Mouse (Mus musculus) megakaryocyte-erythroid progenitor cell, adult 5-6 weeks (primary cell): ENCODE measurements around the gene Fgfr2. TPM values are rescaled to one million over a fixed set of nuclear protein-coding genes. Genes with fewer than 3 reads are reported as not detected.

Experiments
- ATAC-seq: replicated peaks from 2 replicates; pipeline ENCODE4 v1.8.0; 2016; ENCODE audit warnings: mild to moderate bottlenecking, inconsistent platforms; ENCODE audit not compliant: severe bottlenecking, poor library complexity, low FRiP score, low TSS enrichment
- total RNA-seq, 2 experiments: library from RNA; stranded (forward) in 1 of 2; stranded (reverse) in 1 of 2; fragments of 200-1000, 215-1000 nt in 1 of 2; fragments of >200 nt in 1 of 2; fragmentation: Nextera tagmentation in 1 of 2; gene quantifications; 2 replicates each; pipeline ENCODE4 v1.2.3; 2014 to 2017

Gene Fgfr2
- total RNA-seq, 2 experiments from 2014 or later, result not detected

DNA sequence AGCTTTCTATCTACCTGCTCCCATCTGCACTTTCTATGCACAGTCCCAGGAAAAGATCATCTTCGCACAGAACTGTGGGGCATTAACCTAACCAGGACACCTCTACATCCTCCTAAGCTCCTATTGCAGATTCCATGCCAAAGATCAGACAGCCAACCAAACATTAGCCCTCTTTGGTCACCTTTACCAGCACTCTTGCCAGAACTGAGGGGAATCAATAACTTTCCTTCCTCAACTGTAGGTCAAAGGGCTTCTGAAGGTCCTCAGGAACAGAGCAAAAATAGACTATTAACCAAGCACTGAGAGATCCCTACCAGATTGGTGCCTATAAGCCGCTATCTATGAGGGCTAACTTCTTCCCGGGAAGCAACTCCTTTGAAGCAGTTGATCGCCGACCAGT lies 2911.7 kb downstream of the Fgfr2 start:
- ATAC-seq, result no peak

DNA sequence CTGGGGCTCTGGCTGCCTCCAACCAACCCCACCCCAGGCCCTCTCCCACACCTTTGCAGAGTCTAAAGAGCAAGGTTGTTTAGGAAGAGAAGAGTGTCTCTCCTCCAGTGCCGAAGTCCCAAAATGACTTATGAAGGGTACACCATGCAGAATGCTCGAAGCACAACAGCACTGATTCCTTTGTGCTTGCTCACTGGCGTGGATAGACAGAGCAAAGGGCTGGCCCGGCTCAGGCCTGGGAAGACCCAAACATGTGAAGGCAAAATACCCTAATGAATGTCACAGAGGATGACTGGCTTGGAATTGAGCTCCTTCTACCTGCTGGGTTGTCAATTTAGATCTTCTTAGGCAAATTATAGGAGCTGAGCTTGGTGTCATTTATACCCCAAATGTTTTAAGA lies 2914.5 kb downstream of the Fgfr2 start:
- ATAC-seq, result no peak

DNA sequence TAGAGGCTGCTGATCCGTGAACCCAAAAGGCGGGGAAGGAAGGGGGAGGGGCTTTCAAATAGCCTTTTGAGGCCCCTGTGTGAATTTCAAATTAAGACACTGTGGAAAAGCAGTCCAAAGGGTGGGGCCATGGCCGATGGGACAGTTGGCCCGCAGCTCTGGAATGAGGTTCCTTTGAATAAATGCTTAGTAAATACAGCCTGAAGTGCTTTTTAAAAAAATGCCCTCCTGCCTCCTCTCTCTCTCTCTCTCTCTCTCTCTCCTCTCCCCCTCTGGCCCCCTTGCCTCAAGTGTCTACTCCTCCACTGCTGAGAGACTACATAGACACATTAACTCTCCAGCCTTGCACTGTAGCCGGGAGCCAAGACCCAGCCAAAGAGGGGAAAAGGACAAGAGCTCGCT lies 2917.0 kb downstream of the Fgfr2 start:
- ATAC-seq, result no peak

DNA sequence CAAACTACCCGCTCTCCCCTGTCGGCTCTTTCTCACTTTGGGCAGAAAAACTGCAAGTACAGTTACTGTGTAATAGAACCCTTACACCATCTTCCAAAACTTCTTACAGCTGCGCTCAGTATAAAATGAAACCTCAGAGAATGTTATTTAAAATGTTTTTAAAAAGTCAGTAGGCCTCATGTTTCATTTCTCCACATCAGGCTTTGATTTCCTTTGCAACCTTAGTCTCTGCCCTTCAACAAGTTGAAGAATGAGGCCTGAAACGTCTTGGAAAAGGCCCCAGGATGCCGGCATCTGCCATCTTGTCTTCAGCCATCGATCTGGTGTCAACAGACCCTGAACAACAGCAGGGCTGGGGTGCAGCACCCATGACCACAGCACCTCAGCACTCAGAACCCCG lies 2918.0 kb downstream of the Fgfr2 start:
- ATAC-seq, result no peak

DNA sequence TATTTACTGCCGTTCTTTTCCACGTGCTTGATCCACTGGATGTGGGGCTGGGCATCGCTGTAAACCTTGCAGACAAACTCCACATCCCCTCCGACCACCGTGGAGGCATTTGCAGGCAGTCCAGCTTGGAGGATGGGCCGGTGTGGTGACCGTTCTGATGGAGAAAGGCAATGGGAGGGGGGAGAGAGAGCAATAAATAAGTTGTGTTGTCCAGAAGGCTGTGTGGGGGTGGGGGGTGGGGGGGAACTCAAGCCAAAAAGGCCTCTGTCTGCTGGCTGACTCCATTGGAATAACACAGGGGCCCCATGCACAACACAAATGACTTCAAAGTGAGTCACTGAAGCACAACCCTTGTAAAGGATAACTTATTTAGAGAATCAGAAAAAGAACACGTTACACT lies 2922.1 kb downstream of the Fgfr2 start:
- no peak for ATAC-seq

DNA sequence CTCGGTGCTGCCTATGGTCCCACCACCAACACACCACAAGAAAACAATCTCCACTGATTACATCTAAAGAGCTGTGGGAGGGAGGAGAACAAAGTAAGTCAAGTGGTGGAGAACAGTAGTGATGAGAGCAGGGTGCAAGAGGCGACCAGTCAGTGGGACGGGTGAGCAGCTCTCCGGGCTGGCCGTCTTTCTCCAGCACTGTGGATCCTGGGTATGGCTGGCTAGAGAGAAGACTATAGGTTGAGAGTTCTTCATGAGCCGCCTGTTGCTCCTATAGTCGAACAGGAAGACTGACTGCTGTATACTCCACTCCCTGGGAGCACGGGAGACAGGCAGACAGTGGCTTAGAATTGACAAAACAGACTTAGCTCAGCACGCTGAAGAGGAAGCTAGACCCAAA lies 2923.2 kb downstream of the Fgfr2 start:
- no peak for ATAC-seq

DNA sequence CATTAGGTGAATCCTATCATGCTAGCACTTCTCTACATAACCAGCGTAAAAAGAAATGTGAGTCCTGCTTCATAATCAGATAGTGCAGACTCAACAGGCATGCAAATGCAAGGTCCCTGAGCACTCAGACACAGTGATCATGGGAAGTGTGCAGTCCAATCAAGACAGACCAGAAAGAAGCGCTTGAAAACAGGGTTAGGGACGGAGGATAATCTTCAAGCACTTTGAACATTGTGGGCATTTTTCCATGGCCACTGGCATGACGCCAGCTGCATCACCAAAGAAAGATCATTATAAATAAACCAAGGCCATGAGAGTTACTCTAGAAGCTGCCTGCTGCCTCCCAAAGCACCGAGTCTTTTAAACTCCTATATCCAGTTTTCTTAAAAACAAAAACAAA lies 2923.8 kb downstream of the Fgfr2 start:
- no peak for ATAC-seq

DNA sequence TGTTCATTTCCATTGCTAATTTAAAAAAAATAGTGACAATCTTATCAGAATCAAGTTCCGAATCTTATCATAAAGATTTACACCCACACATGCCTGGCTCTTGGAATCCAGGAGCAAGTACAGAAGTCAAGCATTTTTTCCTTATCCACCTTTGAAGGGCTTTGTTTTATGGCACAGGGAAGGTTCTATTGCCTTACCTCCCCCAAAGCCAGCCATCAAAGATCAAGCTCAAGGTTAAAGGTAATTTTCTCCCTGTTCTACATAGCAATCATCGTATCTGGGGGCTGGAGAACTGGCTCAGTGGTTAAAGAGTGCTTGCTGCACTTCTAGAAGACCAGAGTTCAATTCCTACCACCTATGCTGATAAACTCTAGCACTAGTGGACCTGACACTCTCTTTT lies 2928.1 kb downstream of the Fgfr2 start:
- ATAC-seq, result no peak

DNA sequence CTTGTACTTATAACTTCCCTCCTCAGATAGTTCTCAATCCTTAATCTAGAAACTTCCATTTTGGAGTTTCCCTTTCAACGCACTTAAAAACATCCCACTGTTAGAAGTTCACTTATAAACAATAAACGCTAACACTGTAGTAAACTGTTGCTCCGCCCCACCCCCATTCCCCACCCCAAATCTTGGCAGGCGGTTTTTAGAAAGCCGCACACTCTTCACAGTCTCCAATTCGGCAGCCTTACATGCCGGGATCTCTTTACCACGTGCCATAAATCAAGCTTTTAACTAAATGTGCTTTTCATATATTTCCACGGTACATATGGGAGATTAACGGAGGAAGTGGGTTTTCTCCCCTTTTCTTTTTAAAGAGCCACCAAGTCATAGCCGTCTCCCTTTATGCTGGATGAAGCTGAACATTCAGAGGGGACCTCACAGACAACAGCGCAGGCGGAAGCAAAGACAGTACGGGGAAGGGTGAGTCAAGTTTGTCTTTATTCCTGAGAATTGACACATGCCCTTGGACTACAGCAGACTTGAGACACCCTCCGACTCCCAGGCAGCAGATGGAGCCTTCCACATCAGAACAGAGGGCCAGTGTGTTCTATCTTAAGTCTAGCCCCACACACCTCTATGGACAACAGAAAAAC lies 2932.7 kb downstream of the Fgfr2 start:
- no peak for ATAC-seq

DNA sequence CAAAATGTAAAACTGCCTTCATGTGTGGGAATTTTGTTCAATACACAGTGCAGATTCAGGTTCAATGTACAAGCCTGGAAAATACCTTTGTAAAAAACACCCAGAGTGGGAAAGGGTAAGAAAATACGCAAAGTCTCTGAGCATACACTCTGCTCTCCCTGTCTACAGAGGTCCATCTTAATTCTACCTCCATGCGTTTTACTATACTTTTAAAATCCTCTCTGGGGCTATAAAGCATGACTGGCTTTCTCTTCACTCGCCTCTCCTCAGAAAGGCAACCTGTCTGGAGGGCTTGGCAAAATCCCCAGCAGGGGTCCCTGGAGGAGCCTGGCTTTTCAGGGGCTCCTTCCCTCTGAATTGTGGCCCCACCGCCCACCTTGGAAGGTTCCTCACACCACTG lies 2933.2 kb downstream of the Fgfr2 start:
- ATAC-seq, result no peak

DNA sequence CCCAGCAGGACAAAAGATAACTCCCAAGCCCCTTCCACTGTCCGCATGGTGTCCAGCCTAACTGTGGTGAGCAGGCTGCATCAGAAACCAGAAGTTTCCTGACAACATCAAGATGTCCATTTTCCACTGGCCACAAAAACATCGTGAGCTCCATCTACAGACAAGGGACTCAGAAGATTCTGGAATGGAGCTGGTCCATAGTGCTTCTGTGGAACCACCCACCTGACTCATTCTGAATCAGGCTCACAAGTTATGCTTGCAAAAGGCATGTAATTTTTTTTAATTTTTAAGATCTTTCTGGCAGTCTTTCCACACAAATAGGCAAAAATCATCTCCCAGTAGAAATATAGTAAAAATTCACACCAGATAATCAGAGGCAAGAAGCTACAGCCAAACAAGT lies 2935.0 kb downstream of the Fgfr2 start:
- no peak for ATAC-seq

DNA sequence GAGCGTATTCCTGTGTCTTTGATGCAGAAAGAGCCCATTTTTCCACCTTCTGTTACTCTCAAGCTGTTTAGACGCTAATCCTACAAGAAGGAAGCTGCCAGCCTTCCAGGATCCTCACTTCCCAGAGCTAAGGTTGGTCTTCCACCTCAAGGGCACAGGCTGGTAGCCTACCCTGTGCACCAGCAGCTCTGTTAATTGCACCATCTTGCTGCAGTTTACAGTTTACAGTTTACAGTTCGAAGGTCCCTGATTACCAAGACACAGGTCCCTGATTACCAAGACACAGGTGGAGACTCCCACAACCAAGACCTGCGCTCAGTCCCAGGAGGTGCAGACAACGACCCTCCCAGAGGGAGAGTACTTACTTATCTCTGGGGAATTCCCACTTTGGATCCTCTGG lies 2938.3 kb downstream of the Fgfr2 start:
- ATAC-seq, result no peak

DNA sequence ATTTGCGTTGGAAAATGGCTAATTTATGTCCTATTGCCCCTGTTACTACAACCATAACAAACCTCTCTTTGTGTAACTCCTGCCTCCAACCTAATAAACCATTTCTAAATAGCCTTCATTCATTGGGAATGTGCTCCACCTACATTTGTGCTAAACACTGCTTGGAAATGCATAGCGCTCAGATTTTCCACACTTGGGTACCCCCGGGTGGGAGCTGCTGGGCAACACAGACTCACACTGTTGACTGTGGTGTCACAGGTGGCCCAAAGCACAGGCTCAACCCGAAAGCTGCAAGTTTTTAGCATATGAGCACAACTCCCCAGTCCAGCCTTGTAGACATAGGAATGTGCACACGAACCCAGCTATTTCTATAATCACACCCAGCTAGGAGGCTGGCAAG lies 2939.2 kb downstream of the Fgfr2 start:
- ATAC-seq, result no peak

DNA sequence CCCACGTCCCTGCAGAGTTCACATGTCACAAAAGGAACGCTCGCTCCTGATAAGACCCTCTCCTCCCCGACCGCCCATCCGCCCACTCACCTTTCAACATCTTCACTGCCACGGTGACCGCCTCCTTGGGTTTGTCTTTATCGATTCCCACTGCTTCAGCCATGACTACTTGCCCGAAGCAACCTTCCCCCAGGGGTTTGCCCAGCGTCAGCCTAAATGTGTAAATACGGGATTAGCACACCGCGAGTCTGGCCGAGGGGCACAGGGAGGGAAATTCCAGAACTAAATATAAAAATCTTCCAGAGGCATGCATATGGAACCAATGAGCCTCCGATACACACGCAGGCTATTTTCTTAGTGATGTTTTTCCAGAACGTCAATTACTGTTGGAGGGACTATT lies 2940.6 kb downstream of the Fgfr2 start:
- no peak for ATAC-seq

DNA sequence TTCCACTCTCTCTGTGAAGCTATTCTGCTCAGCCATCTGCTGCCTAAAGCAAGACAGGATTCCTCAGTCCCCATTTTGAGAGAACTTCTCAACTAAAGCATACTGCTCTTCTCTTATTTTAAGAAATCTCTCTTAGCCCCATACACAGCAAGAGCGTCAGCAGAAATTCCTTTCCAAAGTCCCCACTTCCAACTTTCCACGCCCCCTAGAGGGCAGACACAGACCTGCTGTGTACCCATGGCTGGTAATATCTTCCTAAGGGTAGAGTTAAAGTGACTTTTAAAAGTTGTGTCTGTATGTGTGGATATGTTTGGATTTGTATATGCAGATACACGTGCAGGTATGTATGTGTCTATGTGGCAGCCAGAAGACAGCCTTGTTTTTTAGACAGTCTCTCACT lies 2944.2 kb downstream of the Fgfr2 start:
- ATAC-seq, result no peak

DNA sequence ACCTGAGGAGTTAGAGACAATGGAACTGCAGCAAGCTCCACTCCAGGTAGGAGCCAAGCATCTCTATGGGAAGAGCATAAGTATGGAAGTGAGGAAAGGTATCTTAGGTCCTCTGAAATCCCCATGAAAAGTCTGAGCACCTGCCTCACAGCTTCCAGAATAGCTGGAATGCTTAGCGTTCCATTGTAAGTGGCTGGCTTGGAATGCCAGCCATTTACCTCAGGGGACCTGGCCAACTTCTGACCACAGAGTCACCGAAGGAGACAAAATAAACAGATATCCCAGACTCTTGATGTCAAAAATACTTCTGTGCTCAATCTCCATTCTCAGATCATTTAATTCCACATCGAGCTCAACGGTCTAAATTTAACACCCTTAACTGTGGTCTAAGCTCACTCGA lies 2946.1 kb downstream of the Fgfr2 start:
- ATAC-seq, result no peak

DNA sequence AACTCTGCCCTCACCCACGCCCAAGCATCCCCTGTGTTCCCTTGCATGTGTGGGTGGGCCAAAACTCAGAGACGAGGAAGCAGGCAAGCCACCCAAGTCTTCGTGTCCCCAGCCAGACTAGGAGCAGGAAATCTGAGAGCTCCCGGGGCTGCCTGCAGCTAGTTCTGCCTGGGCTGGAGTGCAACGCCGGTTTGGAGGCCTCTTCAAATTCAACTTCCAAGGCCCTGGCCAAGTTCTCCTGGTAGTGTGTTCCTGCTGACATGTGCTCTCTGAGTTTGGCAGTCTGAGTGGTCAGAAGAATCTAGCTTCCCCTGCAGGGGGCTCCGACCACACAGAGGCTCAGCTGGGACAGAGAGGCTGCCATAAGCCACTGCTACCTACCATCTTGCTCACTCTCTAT lies 2948.6 kb downstream of the Fgfr2 start:
- ATAC-seq, result no peak

DNA sequence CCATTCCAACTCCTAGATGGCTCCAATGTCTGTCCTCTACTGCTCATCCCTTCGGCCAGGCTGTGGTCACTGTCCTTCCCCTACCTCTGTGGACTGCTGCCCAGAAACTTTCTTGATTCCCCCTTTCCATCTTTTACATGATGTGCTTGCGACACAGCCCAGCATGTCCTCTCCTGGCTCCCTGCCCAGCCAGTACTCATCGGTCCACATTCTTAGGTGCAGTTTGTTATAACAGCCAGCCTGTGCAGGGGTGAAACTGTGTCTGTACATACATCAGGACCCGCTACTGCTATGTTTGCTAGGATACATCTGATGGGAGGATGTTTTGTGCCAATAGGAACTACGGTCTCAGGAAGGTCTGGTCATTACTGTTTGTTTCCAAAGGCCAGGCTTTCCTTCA lies 2949.2 kb downstream of the Fgfr2 start:
- ATAC-seq, result no peak

DNA sequence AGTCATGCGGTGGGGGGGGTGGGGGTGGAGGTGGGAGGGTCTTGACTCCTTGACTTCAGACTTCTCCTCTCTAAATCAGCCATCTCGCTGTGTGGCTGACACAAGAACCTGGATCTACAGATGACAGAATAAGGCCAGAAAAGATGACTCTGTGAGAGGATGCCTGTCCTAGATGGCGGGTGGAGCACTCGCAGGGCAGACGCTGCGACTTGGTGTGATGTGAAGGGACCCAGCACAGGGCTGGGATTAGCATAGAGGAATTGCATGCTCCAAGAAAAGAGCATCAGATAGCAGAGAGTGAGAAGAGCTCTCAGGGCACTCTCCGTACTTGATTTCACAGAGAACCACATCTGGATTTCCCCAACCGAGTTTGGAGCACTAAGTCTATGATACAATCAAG lies 2953.0 kb downstream of the Fgfr2 start:
- ATAC-seq, result no peak

DNA sequence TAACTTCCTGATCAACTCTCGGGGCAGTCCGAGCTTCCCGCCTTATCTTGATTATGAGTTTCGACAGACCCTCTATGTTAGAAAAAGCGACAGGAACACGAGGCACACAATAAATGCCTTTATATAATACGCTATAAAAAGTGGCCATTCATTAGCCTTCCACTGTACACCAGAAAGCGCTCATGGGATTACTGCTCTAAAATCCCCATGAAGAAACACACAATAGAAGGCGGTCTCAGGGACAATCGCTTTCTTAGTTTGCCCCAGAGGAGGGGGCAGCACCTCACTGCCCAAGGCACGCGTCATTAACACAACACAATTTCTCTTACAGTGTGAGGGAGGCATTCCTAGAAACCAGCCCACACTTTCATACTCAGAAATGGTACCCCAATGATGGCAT lies 2954.9 kb downstream of the Fgfr2 start:
- ATAC-seq, result no peak

DNA sequence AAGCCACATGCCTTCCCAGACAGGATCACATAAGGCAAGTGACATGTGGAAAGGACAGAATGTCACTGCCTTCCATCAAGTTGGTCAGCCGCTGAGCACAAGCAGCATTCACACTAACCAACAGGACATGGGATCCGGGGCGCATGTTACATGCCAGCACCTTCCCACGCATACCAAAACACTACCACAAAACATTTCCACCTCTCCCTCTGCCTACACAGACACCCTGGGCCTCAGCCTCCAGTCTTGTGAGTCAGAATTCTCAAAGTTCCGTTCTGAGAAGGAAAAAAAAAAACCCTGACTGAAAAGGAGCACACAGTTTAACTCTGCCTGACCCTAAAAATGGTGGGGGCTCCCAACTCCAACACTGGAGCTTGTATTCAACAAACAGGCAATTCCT lies 2955.9 kb downstream of the Fgfr2 start:
- no peak for ATAC-seq

DNA sequence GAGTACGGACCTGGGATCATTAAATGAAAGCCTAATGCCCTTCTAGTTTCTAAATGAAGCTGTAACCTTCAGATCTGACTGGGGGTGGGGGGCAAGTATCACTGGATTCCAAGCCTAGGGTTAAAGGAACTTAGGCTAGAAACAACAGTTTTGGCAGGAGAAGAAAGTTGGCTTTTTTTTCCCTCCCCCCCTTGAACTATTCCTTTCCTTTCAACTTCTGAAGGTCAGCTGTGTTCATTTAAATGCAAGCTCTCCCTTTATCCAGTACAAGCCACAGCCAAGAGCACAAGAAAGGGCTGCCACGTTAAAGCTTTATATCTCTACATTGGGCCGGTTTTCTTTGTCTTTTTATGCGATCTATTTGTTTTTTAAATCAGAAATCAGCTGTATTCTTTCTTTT lies 2957.0 kb downstream of the Fgfr2 start:
- ATAC-seq, result no peak
